Mouse (Mus musculus) adrenal gland, adult 2 months (tissue): ENCODE data around the gene Hmcn2. TPM values are rescaled to one million over a fixed set of nuclear protein-coding genes. Genes with fewer than 3 reads are reported as not detected.

ENCODE experiments used
- DNase-seq: peaks from one replicate; pipeline ENCODE4 v3.0.0; 2021
- polyA plus RNA-seq: library from polyadenylated mRNA; depleted of rRNA; stranded (reverse); fragments of >200 nt; gene quantifications from 2 replicates; pipeline ENCODE4 v1.2.3, GENCODE M21; 2012
- total RNA-seq, 2 experiments: library from RNA; stranded (reverse); gene quantifications; 2 replicates each; pipeline ENCODE4 v1.2.3; 2021

Hmcn2 gene
- total and polyA plus RNA-seq, 3 experiments: 0.93 to 8.3 (median 0.95) TPM

DNA sequence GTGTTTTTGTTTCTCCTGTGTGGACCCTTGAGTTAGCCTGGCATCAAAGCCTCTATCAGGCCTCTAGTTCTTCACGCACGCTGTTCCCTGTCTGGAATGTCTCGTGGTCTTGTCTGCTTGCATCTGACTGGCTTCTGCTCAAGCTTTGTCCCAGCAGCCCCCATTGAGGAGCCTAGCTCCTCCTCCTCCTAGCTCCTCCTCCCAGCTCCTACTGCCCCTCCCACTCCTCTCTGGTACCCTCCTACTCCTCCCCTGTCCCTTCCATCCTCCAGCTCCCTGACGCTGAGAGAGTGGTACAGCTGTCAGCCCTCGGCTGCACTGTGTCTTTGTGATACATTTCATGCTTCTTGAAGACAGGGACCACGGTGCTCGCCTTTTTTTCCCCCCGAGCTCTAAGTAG is 104.4 kb downstream of the Hmcn2 start:
- DNase-seq: no peak

DNA sequence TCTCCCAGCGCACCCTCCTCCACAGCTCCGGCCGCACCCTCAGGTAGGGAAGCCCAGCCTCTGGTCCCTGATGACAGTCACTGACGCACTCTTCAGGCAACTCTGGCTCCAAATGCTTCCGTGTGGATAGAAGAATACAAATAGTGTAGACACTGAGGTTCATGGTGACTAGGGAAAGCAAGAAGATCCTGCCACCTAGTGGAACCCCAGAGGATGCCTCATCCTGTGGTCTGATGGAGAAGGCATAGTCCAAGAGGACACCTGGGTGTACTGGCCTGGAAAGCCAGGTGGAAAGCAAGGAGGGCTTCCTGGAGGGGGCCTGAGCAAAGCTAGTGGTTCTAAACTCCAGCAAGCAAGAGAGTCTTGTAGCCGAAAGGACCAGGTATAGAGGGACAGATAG is 106.7 kb downstream of the Hmcn2 start:
- DNase-seq: peak; percentile 13

DNA sequence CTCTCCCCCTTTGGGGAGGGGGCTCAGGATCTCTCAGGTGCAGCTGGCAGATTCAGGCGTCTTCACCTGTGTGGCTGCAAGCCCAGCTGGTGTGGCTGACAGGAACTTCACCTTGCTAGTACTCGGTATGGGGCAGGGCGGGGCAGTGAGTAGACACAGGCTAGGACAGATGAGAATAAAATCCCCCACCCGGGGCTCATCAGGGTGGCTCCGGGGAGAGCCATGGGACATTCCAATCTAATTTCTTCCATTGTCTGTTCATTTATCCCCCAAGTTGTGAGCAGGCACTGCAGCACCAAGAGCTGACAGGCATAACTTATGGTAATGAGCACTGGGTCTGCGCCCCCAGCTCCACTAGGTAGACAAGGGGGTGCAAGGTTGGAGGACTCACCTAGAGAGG is 108.4 kb downstream of the Hmcn2 start:
- DNase-seq: no peak

DNA sequence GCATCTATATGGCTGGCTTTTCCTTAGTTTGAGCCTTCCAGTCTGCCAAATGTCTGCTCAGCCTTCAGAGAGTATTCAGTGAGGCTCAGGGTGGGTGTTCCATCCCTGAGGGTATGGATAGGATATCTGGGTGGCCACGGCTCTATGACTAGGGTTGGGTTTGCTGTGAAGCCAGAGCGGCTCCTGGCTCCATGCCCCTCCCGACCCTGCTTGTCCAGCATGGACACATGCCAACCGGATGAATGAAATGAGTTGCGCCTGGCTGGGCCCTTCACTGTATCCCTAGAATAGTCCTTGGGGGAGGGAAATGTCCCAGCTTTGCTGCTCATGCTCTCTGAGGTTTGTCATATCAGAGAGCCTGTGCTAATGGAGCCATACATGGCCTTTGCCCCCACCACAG is 117.3 kb downstream of the Hmcn2 start:
- DNase-seq: no peak

DNA sequence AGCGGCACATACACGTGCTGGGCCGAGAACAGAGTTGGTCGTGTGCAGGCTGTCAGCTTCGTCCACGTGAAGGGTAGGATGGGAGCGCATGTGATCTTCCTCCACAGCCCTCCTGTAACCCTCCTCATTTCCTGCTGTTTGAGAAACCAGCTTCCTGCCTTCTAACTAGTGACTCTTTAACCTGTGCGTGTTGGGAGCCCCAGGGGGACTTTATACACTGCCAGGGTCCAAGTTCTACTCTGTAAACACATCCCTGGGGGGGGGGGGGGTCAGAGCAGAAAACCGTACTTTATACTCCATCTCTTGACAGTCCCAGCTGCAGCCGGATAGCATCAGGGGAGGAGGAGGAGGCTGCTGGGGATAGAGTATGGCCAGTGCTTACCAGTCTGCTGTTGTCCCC is 120.5 kb downstream of the Hmcn2 start:
- no peak for DNase-seq

DNA sequence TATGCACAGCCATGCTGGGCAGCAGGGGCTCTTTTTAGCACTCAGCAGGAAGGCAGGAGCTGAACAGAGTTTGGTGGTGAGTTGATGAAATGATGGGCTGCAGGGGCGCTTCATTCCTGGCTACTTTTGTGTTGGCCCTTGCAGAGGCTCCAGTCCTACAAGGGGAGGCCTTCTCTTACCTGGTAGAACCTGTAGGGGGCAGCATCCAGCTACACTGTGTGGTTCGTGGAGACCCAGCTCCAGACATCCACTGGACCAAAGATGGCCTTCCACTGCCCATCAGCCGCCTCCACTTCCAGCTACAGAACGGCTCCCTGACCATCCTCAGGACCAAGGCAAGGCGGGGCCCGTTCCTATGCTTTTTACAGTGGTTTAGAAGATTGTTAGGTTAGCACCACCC is 121.4 kb downstream of the Hmcn2 start:
- peak; percentile 62 for DNase-seq

DNA sequence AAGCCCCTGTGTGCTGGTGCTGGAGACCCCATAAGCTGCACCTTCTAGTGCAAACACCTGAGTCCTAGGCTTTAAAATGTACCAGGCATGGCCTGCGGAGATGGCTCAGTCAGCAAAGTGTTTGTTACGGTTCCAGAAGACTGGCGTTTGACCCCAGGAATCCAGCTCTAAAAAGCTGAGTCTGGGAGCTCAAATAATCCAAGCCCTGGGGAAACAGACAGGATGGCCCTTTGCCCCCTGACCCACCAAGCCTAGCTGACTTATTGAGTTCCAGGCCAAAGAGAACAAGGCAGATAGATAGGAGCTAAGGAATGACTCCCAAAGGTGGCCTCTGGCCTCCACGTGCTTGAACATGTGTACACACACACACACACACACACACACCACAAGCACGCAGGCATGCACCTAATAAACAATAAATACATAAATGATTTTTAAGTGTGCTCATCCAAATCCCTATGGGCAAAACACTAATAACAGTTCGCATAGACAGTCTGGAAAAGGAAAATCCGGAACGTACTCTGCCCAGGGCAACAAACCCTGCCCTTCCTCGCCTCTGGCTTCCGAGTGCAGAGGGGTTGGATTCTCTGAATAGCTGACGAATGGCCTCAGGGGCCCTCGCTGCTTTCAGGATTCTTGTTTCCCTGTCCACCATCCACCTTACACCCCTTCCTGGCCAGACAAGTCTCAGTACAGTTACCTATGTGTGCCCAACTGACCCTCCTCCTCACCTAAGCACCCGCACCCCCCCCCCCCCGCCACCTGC is 123.4 kb downstream of the Hmcn2 start:
- DNase-seq: no peak

DNA sequence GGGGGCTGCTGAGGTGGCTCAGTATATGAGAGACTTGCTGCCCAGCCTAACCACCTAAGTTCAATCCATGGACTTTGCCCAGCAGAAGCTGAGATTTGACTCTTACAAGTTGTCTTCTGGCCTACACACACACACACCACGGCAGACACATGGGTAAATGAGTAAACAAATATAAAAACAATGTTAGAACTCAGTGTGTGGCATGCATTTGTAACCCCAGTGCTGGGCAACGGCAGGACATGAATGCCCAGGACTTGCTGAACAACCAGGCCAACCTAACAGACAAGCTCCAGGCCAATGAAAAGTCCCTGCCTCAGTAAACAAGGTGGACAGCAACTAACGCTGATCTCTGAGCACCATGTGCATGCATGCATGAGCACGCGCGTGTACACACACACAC is 125.4 kb downstream of the Hmcn2 start:
- no peak for DNase-seq

DNA sequence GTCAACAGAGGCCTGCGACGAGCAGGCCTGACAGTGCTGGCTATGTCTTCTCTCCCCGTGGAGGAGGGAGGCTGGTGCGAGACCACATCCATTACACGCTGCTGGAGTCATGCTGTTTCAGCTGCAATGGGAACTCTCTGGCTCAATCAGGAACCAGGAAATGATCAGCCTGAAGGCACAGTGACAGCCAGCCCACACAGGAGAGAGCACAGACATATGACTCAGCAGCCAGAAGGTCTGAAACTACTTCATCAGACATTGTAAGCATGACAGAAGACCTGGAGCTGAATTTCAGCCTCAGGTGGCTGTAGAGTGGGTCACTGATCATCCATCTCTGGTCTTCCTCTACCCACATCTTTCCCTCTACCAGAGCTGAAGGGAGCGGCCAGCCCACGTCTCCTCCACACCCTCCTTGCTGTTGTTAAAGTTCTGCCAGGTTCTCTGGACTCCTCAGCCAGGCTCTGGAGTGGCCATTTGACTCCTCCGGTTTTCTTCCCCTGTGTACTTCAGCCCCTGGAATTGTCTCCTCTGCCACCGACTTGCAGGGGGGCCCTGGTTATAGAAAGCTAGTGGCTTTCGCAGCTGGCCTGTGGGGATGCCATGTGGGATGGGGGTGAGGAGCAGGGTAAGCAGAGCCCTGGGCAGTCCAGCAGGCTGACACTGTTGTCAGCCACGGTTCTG is 128.4 kb downstream of the Hmcn2 start:
- peak; percentile 58 for DNase-seq

DNA sequence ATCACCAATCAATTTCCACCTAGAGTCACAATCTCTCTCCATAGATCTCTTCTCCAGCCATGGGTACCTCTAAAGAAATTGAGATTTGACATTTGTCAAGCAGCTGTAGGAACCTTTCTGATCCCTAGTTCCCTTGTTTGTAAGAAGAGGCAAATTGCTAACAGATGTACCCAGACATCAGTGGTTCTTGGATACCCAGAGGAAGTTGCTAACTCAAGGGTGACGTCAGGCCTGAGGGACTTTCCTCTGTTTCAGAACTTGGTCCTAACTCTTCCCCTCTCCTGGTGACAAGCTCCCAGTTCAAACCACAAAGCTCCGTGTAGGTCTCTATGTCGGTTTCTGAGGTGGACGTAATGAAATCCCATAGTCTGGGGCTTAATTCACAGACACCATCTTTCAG is 131.8 kb downstream of the Hmcn2 start:
- no peak for DNase-seq

DNA sequence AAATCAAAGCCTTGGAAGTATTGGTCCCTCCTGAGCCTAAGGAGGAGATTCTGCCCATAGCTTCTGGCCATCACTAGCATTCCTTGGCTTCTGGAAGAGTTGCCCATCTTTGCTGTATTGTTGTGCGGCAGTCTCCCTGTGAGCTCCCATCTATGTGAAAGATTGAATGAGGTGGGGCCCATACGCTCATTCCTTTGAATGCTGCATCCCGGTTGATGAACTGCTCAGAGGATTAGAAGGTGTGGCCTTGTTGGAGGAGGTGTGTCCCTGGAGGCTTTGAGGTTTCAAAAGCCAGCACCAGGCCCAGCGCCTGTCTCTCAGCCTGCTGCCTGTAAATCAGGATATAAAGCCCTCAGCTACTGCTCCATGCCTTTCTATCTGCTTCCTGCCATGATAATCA is 132.2 kb downstream of the Hmcn2 start:
- DNase-seq: no peak

DNA sequence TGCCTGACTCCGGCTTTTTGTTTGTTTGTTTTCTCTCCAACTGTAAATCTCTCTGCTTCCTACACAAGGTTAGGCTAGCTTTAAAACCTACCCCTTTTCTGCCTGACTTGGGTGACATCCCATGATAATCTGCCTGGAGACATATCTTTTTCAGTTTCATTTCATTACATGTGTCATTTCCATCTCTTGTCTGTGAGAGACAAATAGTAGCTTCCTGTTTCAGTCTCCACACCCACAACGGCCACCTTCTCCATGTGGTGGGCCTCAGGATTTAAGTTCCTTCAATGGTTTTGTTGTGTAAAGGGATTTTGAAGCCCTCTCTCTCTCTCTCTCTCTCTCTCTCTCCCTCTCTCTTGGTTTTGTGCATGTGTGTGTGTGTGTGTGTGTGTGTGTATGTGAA is 133.3 kb downstream of the Hmcn2 start:
- no peak for DNase-seq

DNA sequence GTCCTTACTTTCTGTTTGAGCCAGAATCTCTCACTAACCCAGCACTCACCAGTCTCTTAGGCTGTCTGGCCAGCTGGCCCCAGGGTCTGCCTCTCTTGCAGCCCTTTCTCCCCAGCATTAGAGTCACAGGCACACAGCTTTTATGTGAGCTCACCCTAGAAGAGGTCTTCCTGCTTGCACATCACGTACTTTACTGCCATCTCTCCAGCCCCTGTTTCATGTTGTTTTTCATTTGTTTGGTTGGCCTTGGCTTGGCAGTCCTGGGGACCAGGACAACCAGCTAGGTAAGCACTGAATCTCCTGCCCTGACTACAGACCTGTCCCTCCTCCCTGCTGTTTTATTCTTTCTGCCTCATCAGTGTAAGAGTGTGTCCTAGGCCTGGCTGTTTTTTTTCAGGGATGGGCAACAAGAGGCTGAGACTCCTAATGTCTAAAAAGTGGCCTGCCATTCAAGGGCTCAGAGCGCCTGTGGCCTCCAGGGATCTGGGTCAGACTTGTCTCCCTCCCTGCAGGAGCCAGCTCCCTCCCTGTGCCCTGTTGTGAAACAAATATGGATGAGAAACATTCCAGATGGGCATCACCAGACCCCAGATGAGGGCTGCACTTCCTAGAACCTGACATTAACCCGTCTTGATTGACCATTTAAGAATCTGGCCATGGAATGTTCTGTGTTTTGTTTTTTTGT is 134.7 kb downstream of the Hmcn2 start:
- no peak for DNase-seq

DNA sequence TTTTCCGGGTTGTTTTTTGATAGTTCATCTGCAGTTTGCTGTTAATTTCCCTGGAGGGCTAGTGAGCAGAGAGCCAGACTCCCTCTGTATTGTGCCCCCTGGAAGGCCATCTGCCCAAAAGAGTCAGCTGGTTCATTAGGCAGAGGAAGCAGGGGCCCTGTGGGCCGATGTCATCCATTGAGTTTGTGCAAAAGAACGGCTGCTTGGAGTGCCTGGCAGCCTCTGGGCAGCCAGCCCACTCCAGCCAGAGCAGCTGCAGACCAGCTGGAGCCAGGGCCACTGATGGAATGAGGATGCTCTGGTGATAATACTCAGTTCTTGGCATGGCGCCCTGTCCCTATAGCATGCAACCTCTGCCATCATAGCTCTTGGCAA is 135.2 kb downstream of the Hmcn2 start:
- DNase-seq: peak; percentile 70

DNA sequence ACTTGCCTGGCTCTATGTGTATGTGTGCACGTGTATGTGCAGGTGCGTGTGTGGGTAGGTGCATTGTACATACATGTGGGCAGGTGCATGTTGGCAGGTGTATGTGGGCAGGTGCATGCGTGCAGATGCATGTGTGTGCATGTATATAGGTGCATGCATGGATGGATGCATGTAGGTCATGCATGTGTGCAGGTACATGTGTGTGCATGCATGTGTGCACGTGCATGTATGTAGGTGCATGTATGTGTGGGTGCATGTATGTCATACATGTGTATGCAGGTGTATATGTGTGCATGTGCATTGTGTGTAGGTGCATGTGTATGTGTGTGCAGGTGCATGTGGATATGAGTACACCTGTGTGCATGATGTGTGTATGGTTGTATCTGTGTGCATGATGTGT is 135.7 kb downstream of the Hmcn2 start:
- no peak for DNase-seq

DNA sequence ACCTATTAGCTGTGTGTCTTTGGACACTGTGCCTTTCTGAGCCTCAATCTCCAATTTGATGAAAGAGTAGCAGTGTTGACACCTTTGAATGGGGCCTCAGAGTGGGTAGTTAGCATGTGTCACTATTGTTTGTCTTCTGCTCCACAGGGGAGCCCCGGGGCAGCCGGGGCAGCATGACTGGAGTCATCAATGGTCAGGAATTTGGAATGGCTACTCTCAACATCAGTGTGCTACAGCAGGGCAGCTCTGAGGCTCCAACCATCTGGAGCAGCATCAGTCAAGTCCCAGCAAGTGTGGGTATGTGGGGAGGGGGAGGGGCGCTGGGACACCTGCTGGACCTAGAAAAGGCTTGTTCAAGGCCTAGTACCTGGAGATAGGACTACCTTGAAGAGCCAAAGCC is 136.4 kb downstream of the Hmcn2 start:
- DNase-seq: no peak

DNA sequence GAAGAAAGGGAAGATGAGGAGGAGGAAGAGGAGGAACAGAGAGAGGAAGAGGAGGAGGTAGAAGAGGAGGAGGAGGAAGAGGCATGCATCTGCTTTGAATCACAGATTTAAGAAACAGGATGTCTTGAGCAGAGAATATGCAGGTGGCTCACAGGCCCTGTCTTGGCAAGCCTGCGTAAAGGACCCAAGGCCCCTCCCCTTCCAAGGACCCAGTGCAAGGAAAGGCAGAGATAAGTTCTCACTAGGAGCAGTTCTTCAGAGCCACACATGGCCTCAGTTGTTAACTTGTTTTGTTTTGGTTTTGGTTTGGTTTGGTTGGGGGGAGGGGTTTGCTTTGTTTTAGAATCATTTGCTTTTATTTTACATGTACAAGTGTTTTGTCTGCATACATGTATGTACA is 137.3 kb downstream of the Hmcn2 start:
- no peak for DNase-seq

DNA sequence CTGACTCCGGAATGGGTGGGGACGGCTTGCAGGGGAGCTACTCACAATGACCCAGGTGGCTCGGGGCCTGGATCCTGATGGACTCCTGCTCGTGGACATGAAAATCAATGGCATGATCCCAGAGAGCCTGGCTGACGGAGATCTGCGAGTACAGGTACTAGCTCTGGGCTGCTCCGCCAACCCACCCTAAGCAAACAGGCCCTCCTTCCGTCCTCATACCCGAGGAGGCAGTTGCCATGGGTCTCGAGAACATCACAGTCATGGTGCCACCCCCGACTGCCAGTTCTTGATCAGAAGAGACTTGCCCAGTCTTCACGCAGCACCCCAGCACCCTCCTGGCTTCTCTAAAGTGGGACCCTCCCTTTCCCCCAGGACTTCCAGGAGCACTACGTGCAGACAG is 138.8 kb downstream of the Hmcn2 start:
- no peak for DNase-seq

DNA sequence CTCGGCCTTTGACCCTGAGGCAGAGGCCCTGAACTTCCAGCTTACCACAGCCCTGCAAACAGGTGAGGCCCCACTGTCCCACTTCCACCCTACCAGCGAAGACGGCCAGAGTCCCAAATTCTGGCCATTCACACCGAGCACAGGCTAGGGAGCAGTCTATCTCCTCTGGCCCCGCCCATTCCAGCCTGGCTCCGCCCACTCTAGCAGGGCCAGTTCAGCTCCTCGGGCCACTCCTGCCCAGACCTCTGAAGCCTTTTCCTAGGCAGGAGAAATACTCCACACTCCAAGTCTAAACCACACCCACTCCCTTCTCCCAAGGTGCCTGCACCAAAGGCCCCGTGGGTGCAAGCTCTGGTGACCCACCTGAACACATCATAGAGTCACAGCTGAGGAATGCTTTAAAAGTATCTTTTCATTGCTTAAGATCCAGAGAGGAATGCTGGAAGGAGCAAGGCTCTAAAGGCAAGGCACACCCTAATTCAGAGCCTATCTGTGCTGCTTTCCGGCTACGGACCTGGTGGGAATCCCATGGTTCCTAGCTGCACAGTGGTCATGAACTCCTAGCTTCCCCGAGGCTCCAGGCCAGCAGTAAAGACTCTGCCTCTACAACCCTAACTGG is 139.5 kb downstream of the Hmcn2 start:
- DNase-seq: no peak

DNA sequence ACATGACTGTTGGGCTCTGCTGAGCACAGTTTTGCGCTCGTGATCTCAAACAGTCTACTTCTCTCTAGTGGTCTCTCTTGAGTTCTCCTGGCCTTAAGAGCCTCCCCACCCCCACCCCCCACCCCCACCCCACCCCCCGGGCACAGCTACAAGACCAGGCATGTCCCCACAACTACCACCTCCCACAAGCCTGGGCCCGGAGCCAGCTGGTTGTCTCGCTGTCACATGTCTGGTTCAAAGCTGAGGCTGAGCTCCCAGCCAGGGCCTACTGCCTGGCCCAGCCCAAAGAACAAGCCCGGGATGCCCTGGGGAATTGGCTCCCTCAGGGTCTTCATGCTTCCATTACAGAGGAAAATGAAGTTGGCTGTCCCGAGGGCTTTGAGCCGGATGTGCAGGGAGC is 140.1 kb downstream of the Hmcn2 start:
- DNase-seq: no peak

DNA sequence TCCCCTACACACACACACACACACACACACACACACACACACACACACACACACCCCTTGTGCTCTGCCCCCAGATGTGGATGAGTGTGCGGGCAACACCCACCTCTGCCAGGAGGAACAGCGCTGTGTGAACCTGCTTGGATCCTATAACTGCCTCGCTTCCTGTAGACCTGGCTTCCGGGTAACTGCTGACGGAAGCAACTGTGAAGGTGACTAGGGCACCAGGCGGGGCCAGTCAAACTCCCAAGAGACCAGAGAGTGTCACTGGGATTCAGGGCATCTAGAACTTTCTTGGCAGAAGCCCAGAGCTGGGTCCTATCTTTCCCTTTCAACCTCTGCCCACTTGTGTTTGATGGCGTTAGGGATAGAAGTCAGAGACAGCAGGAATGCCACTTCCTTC is 141.2 kb downstream of the Hmcn2 start:
- no peak for DNase-seq

DNA sequence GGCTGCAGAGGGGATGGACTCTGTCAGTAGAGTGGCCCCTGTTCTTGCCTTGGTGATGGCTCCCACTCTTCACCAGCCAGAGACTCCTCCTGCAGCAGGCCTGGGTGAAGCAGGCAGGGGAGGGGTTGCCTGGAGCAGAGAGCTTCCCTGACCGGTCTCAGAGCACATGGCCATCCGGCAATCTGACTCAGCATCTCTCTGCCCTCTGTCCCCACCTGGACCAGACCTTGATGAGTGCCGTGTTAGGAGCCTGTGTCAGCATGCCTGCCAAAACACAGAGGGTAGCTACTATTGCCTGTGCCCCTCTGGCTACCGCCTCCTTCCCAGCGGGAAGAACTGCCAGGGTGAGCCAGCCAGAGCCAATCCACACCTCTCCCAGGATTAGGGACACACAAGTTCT is 144.2 kb downstream of the Hmcn2 start:
- no peak for DNase-seq
